Mouse (Mus musculus) cerebellum, postnatal 10 days (tissue): ENCODE measurements around the gene Arhgef28.

Experiments
- DNase-seq, 2 experiments: peaks; one replicate each; pipeline ENCODE4 v3.0.0; 2021; ENCODE audit warnings: mixed read lengths in 2 of 2

Gene Arhgef28

GRCm38 (mm10) chr13:98205771-98206545, at the start of gene Arhgef28:
Arhgef28 (minus strand) TSS chr13:98206439.
- DNase-seq = peak; percentile 58 to 63

GRCm38 (mm10) chr13:98254921-98255320, 48.7 kb upstream of the Arhgef28 start:
- no peak for DNase-seq

- no peak for DNase-seq
Observed at GRCm38 (mm10) chr13:98249594-98249993, 43.4 kb upstream of the Arhgef28 start.

GRCm38 (mm10) chr13:98245386-98245785, 39.1 kb upstream of the Arhgef28 start:
- peak; percentile 58 to 64 for DNase-seq

- peak; percentile 78 to 87 for DNase-seq
Observed at GRCm38 (mm10) chr13:98244571-98245350, 38.5 kb upstream of the Arhgef28 start.

- DNase-seq = peak; percentile 43 to 49
Observed at GRCm38 (mm10) chr13:98241531-98242282, 35.5 kb upstream of the Arhgef28 start.

GRCm38 (mm10) chr13:98239978-98240641, 33.9 kb upstream of the Arhgef28 start:
- DNase-seq = peak; percentile 85 to 90

GRCm38 (mm10) chr13:98235451-98235850, 29.2 kb upstream of the Arhgef28 start:
- no peak for DNase-seq

- no peak for DNase-seq
Observed at GRCm38 (mm10) chr13:98230511-98230910, 24.3 kb upstream of the Arhgef28 start.

- DNase-seq = no peak
Observed at GRCm38 (mm10) chr13:98226225-98226624, 20.0 kb upstream of the Arhgef28 start.

- peak; percentile 66 to 71 for DNase-seq
Observed at GRCm38 (mm10) chr13:98222848-98223247, 16.6 kb upstream of the Arhgef28 start.

- no peak for DNase-seq
Observed at GRCm38 (mm10) chr13:98210137-98210536, 3.9 kb upstream of the Arhgef28 start.

GRCm38 (mm10) chr13:98208842-98209241, 2.6 kb upstream of the Arhgef28 start:
- DNase-seq = peak; percentile 73 to 76

GRCm38 (mm10) chr13:98206546-98206870, 269 bp upstream of the Arhgef28 start:
- peak in 1 of 2 experiments; percentile 45 for DNase-seq

- no peak for DNase-seq
Observed at GRCm38 (mm10) chr13:98205111-98205510, 1.1 kb downstream of the Arhgef28 start.

- DNase-seq = no peak
Observed at GRCm38 (mm10) chr13:98204371-98204770, 1.9 kb downstream of the Arhgef28 start.

- DNase-seq = peak; percentile 23 to 29
Observed at GRCm38 (mm10) chr13:98201436-98201835, 4.8 kb downstream of the Arhgef28 start.

- DNase-seq = no peak
Observed at GRCm38 (mm10) chr13:98192596-98192995, 13.6 kb downstream of the Arhgef28 start.

GRCm38 (mm10) chr13:98188500-98188899, 17.7 kb downstream of the Arhgef28 start:
- DNase-seq = no peak

GRCm38 (mm10) chr13:98187904-98188303, 18.3 kb downstream of the Arhgef28 start:
- DNase-seq = no peak

GRCm38 (mm10) chr13:98186179-98186578, 20.1 kb downstream of the Arhgef28 start:
- peak; percentile 35 to 50 for DNase-seq

GRCm38 (mm10) chr13:98184632-98185031, 21.6 kb downstream of the Arhgef28 start:
- DNase-seq = no peak
